Mouse (Mus musculus) skeletal muscle tissue, adult 2 months (tissue): ENCODE results near the gene Golga1.
A peak's percentile ranks its signal among the peaks of the same experiment; 100 is the strongest.
"Not testable (repeated sequence)": the region's sequence is repeated elsewhere in the genome, so short reads cannot be mapped to it uniquely, and the experiment has no call there.

Experiments
- DNase-seq: peaks from one replicate; pipeline ENCODE4 v3.0.0-alpha.2; 2012; ENCODE audit warnings: low read depth, low spot score

The Golga1 gene

GRCm38 (mm10) chr2:39065400-39065987 lies at the start of gene Golga1:
TSS of gene Golga1 (minus strand) at chr2:39065541.
- peak; percentile 92 for DNase-seq

DNA sequence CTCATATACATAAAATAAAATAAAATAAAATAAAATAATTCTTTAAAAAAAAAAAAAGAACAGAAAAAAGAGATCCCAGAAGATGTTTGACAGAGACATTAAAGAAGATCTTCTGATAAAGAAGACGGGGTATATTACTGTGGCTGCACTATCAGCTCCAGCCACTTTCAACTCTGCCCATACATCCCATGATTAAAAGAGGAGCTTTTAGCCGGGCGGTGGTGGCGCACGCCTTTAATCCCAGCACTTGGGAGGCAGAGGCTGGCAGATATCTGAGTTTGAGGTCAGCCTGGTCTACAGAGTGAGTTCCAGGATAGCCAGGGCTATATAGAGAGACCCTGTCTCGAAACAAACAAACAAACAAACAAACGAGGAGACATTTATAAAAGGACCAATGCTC lies 48.8 kb upstream of the Golga1 start:
- no peak for DNase-seq

DNA sequence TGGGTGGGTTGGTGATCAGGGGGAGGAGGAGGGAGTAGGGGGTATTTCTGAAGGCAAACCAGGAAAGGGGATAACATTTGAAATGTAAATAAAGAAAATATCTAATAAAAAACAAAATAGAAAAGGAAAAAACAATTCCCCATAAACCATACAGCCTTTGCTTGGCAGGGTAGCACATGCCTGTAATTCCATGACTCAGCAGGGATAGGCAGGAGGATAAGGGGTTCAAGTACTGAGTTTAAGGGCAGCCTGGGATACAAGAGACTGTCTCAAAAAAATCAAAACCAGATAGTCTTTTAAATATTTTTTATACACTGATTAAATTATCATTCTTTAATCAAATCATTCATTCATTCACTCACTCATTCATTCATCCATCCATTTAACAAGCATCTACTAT lies 45.2 kb upstream of the Golga1 start:
- DNase-seq, result no peak

- not testable (repeated sequence) for DNase-seq
These were observed 44.4 kb upstream of the Golga1 start for GRCm38 (mm10) chr2:39109712-39110111.

GRCm38 (mm10) chr2:39099951-39100350 lies 34.6 kb upstream of the Golga1 start:
- DNase-seq, result not testable (repeated sequence)

- DNase-seq, result no peak
These were observed 32.7 kb upstream of the Golga1 start for GRCm38 (mm10) chr2:39097993-39098392.

- no peak for DNase-seq
These were observed 26.6 kb upstream of the Golga1 start for GRCm38 (mm10) chr2:39091966-39092365.

DNA sequence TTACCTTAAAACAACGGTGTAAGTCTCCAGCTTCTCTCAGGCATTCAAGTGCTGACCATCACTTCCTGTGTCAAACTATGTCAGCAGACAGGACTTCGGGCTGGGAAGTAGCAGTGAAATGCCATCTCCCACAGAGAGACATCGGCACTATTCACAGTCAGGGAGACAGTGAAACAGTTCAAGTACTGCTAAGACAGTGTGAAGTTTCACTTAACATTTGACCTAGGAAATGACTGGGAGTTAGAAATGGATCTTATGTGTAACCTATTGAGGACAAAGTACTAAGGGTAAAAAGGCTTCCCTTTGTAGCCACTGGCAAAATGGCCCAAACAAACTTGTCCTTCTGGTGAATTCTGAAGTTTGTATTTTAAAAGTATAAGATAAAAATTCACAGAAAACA lies 17.4 kb upstream of the Golga1 start:
- no peak for DNase-seq

DNA sequence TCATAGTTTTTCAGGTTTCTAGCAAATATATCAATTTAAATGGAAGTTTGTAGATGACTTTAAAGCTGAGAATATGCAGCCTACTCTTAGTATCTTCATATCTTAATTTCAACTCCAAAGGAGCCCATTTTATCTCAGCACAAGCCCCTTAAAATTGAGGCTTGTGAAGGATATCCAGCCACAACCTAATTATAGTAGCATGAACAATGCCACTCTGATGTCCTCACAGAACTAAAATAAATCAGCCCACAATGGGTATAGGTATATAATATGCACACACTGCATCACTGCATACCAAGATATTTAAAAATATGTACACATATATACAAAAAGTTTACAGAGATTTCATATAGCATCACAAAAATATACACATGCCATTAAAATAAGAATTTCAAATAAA lies 5.3 kb upstream of the Golga1 start:
- DNase-seq, result no peak

- no peak for DNase-seq
These were observed 3.8 kb upstream of the Golga1 start for GRCm38 (mm10) chr2:39069096-39069495.

- no peak for DNase-seq
These were observed 498 bp downstream of the Golga1 start for GRCm38 (mm10) chr2:39064687-39065399.

DNA sequence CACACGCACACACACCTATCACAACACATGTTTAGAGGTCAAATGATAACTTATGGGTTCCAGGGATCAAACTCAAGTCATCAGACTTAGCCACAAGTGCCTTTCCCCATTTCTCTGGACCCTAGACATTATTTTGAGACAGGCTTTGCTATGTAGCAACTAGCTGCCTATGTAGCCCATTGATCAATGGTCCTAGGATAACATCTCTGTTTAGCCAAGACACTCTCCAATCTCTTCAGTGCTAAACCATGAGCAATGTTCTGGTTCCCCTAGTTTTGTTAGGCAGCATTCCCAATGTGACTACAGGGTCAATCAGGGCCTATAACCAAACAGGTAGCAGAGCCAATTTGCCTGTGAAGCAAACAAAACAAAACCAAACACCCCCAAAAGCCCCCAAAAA lies 16.8 kb downstream of the Golga1 start:
- DNase-seq, result no peak

DNA sequence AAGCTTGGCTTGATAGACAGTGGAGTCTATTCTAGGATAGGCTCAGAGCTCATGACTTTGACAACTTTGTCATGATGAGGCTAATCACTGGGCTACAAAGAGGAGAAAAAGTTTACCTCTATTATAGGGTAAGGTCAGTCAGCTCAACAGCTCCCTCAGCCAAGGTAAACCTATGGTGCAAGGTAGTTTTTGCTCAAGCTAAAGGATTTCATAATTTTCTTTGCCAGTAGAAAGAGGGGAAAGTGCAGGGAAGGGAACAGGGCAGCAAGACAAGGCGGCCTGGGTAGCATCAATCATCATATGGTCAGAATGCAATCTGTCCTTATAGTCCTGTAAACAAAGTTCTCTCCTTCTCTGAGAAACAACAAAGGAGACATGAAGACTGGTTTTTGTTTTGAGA lies 25.1 kb downstream of the Golga1 start:
- DNase-seq, result no peak

DNA sequence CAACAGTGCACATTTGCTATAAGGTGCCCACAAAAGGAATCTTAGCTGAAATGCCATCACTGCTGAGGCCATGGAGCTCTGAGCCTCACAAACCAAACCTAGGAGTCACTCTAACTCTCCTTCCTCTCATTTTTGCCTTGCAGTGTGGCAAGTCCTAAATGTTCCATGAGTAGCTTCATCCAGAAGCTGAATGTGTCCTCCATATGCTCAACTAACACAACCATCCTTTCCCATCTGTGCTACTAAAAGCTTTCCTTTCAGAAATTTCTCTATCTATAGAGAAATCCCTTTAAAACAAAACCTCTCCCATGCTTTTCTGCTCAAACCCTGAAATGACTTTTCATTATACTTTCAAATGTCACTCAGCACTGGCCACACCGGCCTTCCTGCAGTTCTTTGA lies 33.7 kb downstream of the Golga1 start:
- DNase-seq, result no peak

DNA sequence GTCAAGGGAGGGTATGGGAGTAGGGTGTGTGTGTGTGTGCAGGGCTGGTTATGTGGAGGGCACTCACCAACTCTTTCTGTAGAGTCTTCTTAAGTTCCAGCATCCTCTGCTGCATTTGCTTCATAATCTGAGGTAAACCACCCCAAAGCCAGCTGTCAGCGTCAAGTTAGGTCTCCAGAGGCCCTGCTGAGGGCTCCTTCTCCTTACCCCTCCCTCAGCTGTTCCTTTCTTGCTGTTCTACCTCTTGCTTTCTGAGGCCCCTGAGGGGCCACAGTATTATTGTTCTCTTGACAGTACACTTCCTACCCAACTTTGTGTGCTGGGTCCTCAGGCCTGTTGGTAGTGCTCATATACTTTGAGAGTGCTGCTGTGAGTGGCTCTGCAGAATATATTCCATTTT lies 45.3 kb downstream of the Golga1 start:
- no peak for DNase-seq

DNA sequence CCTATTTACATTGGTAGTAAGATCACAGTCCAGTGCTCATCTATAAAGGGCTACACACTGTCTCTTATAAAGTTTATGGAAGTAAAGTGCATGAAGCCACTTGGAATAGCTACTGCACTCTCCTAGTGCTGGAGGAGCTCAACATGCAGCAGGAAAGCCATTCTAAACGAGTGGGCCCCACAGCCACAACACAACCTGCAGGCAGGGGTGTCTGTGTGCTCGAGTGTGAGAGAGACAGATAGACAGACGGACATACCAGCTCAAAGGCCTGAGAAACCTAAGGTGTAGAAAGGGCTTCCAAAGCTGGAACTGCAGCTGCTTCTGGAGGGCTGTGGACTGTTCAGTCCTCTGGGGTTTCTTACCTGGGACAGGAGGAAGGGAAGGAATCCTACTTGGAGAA lies 48.8 kb downstream of the Golga1 start:
- DNase-seq, result no peak

- DNase-seq, result no peak
These were observed 52.5 kb downstream of the Golga1 start for GRCm38 (mm10) chr2:39012768-39013279.

DNA sequence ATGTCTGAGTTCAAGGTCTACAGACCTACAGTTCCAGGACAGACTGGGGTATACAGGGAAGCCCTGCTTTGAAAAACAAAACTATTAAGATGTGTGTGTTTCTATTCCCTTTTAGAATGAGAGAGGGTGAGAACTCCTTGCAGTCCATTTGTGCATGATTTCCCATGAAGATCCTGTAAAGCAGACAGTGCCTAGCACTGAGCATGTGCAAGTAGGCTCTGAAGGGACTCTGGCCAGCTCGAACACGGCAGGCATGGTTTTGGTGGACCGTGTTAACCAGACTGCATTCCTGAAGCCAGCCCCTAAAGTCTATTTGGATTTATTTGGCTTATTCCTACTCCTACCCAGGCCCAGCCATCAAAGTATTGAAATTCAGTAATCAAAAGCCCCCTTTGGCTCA lies 53.4 kb downstream of the Golga1 start:
- DNase-seq, result no peak

GRCm38 (mm10) chr2:39011264-39011663 lies 54.1 kb downstream of the Golga1 start:
- peak; percentile 78 for DNase-seq

DNA sequence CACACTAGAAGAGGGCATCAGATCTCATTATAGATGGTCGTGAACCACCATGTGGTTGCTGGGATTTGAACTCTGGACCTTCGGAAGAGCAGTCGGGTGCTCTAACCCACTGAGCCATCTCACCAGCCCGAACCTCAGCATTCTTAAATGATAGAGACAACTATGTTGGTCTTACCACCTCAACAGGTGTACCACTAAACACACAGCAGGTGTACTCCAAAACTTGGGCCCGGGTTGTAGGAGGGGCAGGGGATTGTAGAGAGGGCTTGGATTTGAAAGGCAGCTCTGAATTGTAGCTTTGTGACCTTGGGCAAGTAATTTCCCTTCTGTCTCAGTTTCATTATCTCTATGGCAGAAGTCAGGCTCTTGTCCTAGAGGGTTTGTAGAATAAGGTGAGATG lies 55.2 kb downstream of the Golga1 start:
- DNase-seq, result not testable (repeated sequence)

DNA sequence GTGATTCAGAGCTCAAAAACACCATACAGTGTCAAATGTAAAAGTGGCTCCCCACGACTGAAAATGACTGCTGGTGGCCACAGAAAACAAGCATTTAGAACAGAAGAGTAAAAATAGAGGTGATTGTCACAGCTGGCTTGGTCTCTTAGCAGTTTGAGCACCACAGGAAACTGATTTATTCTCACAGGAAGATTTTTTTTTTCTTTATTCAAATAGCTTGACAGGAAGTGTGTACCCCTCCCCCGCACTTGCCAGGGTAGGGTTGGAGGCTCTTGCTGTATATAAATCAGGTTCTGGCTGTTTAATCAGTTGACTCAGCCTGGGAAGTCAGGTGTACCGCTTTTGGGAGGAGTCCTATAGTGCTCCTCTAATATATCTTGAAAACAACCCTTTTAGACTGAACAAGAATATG lies 56.4 kb downstream of the Golga1 start:
- no peak for DNase-seq

GRCm38 (mm10) chr2:39008350-39008851 lies 56.9 kb downstream of the Golga1 start:
- DNase-seq, result no peak

DNA sequence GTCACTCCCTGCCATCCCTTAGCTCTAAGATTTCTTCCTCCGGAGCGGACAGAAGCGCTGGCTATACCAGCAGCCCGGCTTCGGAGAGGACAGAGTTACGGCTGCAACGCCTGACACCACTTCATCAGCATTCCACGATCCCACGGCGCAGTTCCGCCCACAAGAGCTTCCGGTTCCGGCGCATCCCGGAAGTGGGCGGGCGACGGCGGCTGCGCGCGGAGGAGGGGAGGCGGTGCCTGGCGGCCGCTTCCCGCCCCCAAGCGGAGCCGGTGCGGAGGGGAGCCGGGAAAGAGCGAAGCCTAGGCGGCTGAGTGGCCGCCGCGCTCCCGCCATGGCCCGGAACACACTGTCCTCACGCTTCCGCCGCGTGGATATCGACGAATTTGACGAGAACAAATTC lies 57.5 kb downstream of the Golga1 start:
- peak; percentile 89 for DNase-seq
